Mouse (Mus musculus) neutrophil, adult 83 days (primary cell): ENCODE data around the gene Gba. TPM values are rescaled to one million over a fixed set of nuclear protein-coding genes. Genes with fewer than 3 reads are reported as not detected.

Experiments
- total RNA-seq, 2 experiments: library from RNA; stranded (reverse); gene quantifications; one replicate each; pipeline ENCODE4 v1.2.4; 2023

Gba gene
- 10 to 100 TPM; 59.9 to 64.3 TPM for total RNA-seq

GRCm38 (mm10) chr3:89202253-89203141 lies at the start of gene Gba:
TSS of gene Gba (plus strand) at chr3:89202928.

GRCm38 (mm10) chr3:89159616-89160344 lies 42.9 kb upstream of the Gba start, which contains the start of gene Hcn3:
TSS of gene Hcn3 (minus strand) at chr3:89160196.

GRCm38 (mm10) chr3:89164506-89165267 lies 38.0 kb upstream of the Gba start, which contains the start of gene Clk2:
TSS of gene Clk2 (plus strand) at chr3:89164795.

GRCm38 (mm10) chr3:89177242-89178106 lies 25.3 kb upstream of the Gba start, which contains the start of gene Scamp3:
TSS of gene Scamp3 (plus strand) at chr3:89177473.

GRCm38 (mm10) chr3:89183058-89183958 lies 19.4 kb upstream of the Gba start, which contains the start of gene Fam189b:
TSS of gene Fam189b (plus strand) at chr3:89183143.

GRCm38 (mm10) chr3:89214681-89215411 lies 12.1 kb downstream of the Gba start, which contains the start of gene Thbs3:
TSS of gene Thbs3 (plus strand) at chr3:89215180.

GRCm38 (mm10) chr3:89226900-89227299 lies 24.2 kb downstream of the Gba start, which contains the start of gene Mtx1:
TSS of gene Mtx1 (minus strand) at chr3:89227088.

GRCm38 (mm10) chr3:89228836-89229235 lies 26.1 kb downstream of the Gba start, which contains the start of gene Muc1:
TSS of gene Muc1 (plus strand) at chr3:89229057.

GRCm38 (mm10) chr3:89245688-89246171 lies 43.0 kb downstream of the Gba start, which contains the start of gene Krtcap2:
TSS of gene Krtcap2 (plus strand) at chr3:89245966.

GRCm38 (mm10) chr3:89246261-89247100 lies 43.8 kb downstream of the Gba start, which contains the start of gene Trim46:
TSS of gene Trim46 (minus strand) at chr3:89246309.

Other genes with a start within 250 kb of the Gba start
- gene Rusc1, start 109.6 kb upstream of the Gba start, total RNA-seq = 10 to 100 TPM; 19.9 to 21.7 TPM
- gene Gm43738, start 101.8 kb upstream of the Gba start, total RNA-seq = not detected
- 10 to 100 TPM; 26.5 to 33.5 TPM for gene Fdps, start 101.0 kb upstream of the Gba start, total RNA-seq
- gene Pklr, start 66.8 kb upstream of the Gba start, total RNA-seq = 10 to 100 TPM; 14.9 to 33.6 TPM
- not detected for gene Hcn3, start 42.7 kb upstream of the Gba start, total RNA-seq
- 10 to 100 TPM; 52.8 to 53.7 TPM for gene Clk2, start 38.1 kb upstream of the Gba start, total RNA-seq
- 10 to 100 TPM; 45.9 to 51.1 TPM for gene Scamp3, start 25.5 kb upstream of the Gba start, total RNA-seq
- 1 to 10 TPM; 4.8 to 7.0 TPM for gene Fam189b, start 19.8 kb upstream of the Gba start, total RNA-seq
- 1 to 10 TPM in 1 of 2 experiments, under 1 TPM in 1; 0.68 to 1.4 TPM for gene Thbs3, start 12.3 kb downstream of the Gba start, total RNA-seq
- 10 to 100 TPM; 44.5 to 57.2 TPM for gene Mtx1, start 24.2 kb downstream of the Gba start, total RNA-seq
- not detected for gene Muc1, start 26.1 kb downstream of the Gba start, total RNA-seq
- gene Krtcap2, start 43.0 kb downstream of the Gba start, total RNA-seq = 10 to 100 TPM; 68.3 to 70.2 TPM
- under 1 TPM; 0.44 to 0.61 TPM for gene Trim46, start 43.4 kb downstream of the Gba start, total RNA-seq
- gene Dpm3, start 56.4 kb downstream of the Gba start, total RNA-seq = 10 to 100 TPM; 42.5 to 56.9 TPM
- gene Slc50a1, start 67.6 kb downstream of the Gba start, total RNA-seq = 10 to 100 TPM; 24.1 to 29.6 TPM
- gene Efna1, start 78.2 kb downstream of the Gba start, total RNA-seq = not detected
- not detected for gene Efna3, start 120.0 kb downstream of the Gba start, total RNA-seq
- not detected for gene Efna4, start 135.1 kb downstream of the Gba start, total RNA-seq
- gene Adam15, start 147.1 kb downstream of the Gba start, total RNA-seq = 100 to 1,000 TPM; 119 to 125 TPM
- under 1 TPM in 1 of 2 experiments, not detected in 1; 0.15 TPM for gene Dcst2, start 159.0 kb downstream of the Gba start, total RNA-seq
- not detected for gene Dcst1, start 162.3 kb downstream of the Gba start, total RNA-seq
- 100 to 1,000 TPM; 136 to 149 TPM for gene Zbtb7b, start 191.8 kb downstream of the Gba start, total RNA-seq
- not detected for gene Lenep, start 199.9 kb downstream of the Gba start, total RNA-seq
- 10 to 100 TPM; 13.8 to 17.9 TPM for gene Flad1, start 208.9 kb downstream of the Gba start, total RNA-seq
- gene Cks1b, start 215.5 kb downstream of the Gba start, total RNA-seq = 10 to 100 TPM; 45.4 to 57.0 TPM
- gene Shc1, start 215.5 kb downstream of the Gba start, total RNA-seq = 100 to 1,000 TPM; 114 to 119 TPM
- 10 to 100 TPM; 36.1 to 46.3 TPM for gene Pygo2, start 227.3 kb downstream of the Gba start, total RNA-seq
- 100 to 1,000 TPM; 136 to 147 TPM for gene Pbxip1, start 233.8 kb downstream of the Gba start, total RNA-seq